Mouse (Mus musculus) neural tube, embryonic 13.5 days (tissue): ENCODE results near the gene Imp3. TPM values are rescaled to one million over a fixed set of nuclear protein-coding genes. Genes with fewer than 3 reads are reported as not detected.
"Not testable (repeated sequence)": the region's sequence is repeated elsewhere in the genome, so short reads cannot be mapped to it uniquely, and the experiment has no call there.

Source experiments
- ATAC-seq: fragments of 200-750 bp; cut with Nextera tagmentation; 2 replicates; pipeline ENCODE4 v1.8.0; 2017; ENCODE audit warnings: low read depth, mild to moderate bottlenecking, moderate TSS enrichment, moderate library complexity
- H3K27ac ChIP-seq: fragments of 300-500 bp; sonication (generic); replicated peaks from 2 replicates; pipeline ENCODE4 v1.5.1; 2015; ENCODE audit warnings: moderate library complexity, mild to moderate bottlenecking, inconsistent platforms
- H3K27me3 ChIP-seq: fragments of 300-500 bp; sonication (generic); 2 replicates; pipeline ENCODE4 v1.6.1; 2015; ENCODE audit warnings: mild to moderate bottlenecking, inconsistent platforms
- H3K36me3 ChIP-seq: fragments of 300-500 bp; sonication (generic); 2 replicates; pipeline ENCODE4 v1.6.1; 2015; ENCODE audit warnings: mild to moderate bottlenecking, inconsistent platforms
- H3K4me1 ChIP-seq: fragments of 300-500 bp; sonication (generic); replicated peaks from 2 replicates; pipeline ENCODE4 v1.6.1; 2015; ENCODE audit warnings: inconsistent platforms
- H3K4me2 ChIP-seq: fragments of 300-500 bp; sonication (generic); 2 replicates; pipeline ENCODE4 v1.6.1; 2015; ENCODE audit warnings: inconsistent platforms, mild to moderate bottlenecking, moderate library complexity
- H3K4me3 ChIP-seq: fragments of 300-500 bp; sonication (generic); 2 replicates; pipeline ENCODE4 v1.5.1; 2015; ENCODE audit warnings: mild to moderate bottlenecking, inconsistent platforms
- H3K9ac ChIP-seq: fragments of 300-500 bp; sonication (generic); 2 replicates; pipeline ENCODE4 v1.6.1; 2015; ENCODE audit warnings: moderate library complexity, mild to moderate bottlenecking, inconsistent platforms
- H3K9me3 ChIP-seq: fragments of 300-500 bp; sonication (generic); 2 replicates; pipeline ENCODE4 v1.6.1; 2016; ENCODE audit warnings: inconsistent platforms
- WGBS: fragments of 180-500 bp; shearing (Covaris S2); methylation state at CpG from one replicate; pipeline ENCODE4 v1.1.7; 2015; 5-methylcytosine and 5-hydroxymethylcytosine counted together
- polyA plus RNA-seq: library from polyadenylated mRNA; unstranded; fragments of >200 nt; fragmentation: Nextera tagmentation; extraction: Ambion mirVana; gene quantifications from 2 replicates; pipeline ENCODE4 v1.2.1, GENCODE M21; 2015

Imp3 gene
- polyA plus RNA-seq, 1 experiment from 2014 or later, result 85.5 TPM

DNA sequence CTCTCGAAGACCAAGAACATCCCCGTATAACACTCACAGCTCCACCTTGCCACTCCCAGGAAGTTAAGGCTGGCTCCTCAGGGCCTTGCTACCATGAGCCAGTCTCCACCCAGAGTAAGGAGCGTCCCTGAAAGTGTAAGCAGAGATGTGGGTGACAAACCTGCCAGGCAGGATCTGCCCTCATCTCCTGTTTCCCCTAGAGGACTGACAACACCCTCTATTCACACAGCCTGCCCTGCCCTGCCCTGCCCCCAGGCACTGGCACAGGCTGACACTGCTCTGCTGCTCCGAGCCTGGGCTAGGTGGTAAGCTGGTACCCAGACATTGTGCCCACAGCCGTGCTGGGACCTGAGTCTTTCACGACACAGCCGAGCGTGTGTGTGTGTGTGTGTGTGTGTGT is 36.1 kb upstream of the Imp3 start:
- H3K36me3 ChIP-seq, result no peaks in the 10 kb centered on the region
- H3K27me3 ChIP-seq, result no peaks in the 10 kb centered on the region
- WGBS, result 76% methylated on average over 8 of the region's 8 CpGs
- no peak overlapping the region for H3K27ac ChIP-seq
- H3K4me3 ChIP-seq, result no peak overlapping the region
- no peak for ATAC-seq
- no peak overlapping the region for H3K9ac ChIP-seq
- 0 out of 2 replicates have a peak, but pooled peaks cover 4% of the 10 kb centered on the region for H3K4me1 ChIP-seq
- no peak overlapping the region for H3K4me2 ChIP-seq
- no peaks in the 10 kb centered on the region for H3K9me3 ChIP-seq

DNA sequence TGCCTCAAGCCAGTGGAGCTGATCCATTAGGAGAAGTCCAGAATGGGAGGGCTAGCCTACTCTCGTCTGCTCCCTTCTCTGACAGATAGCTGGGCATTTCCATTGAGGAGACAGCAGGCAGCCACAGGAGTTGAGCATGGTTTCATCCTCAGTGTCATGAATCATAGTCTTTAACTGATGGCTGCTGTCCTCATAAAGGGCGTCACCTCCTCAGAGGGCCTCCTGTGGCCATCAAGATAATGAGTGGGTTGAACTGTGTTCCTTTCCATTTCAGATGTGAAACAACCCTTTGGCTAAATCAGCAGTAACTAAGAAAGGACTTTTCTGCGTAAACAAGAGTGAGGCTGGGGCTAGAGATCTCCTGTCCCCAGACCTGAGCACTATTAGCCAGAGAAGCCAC is 33.6 kb upstream of the Imp3 start:
- no peak overlapping the region for H3K4me2 ChIP-seq
- no peak overlapping the region for H3K4me3 ChIP-seq
- H3K27ac ChIP-seq, result no peak overlapping the region
- H3K36me3 ChIP-seq, result no peaks in the 10 kb centered on the region
- H3K9me3 ChIP-seq, result no peaks in the 10 kb centered on the region
- H3K9ac ChIP-seq, result no peak overlapping the region
- no peak for ATAC-seq
- no peaks in the 10 kb centered on the region for H3K27me3 ChIP-seq
- H3K4me1 ChIP-seq, result 0 out of 2 replicates have a peak, but pooled peaks cover 4% of the 10 kb centered on the region
- WGBS, result 84% methylated on average over 3 of the region's 3 CpGs

DNA sequence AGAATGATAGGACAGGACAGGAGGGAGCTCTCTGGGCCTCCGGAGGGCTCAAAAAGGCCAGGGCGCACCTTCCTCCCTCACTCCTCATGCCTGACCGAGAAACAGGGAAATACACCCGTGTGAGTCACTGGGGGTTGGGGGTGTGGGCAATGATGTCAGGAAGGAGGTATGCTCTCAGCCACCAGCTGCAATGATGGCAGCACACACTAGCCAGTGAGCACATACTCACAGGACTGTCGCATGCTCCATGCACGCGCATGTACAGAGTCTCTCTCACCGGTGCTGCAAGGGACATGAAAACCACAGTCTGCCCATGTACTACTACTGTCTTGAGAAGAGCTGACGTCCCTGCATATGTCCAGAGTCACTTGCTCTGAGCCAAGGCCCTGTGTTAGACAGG is 29.7 kb upstream of the Imp3 start:
- no peak for ATAC-seq
- no peak overlapping the region for H3K9ac ChIP-seq
- H3K4me1 ChIP-seq, result no peaks in the 10 kb centered on the region
- no peak overlapping the region for H3K4me2 ChIP-seq
- no peaks in the 10 kb centered on the region for H3K9me3 ChIP-seq
- H3K27ac ChIP-seq, result no peak overlapping the region
- H3K36me3 ChIP-seq, result no peaks in the 10 kb centered on the region
- peaks cover 4% of the 10 kb centered on the region; the same call in 1 of the 2 replicates for H3K27me3 ChIP-seq
- H3K4me3 ChIP-seq, result no peak overlapping the region
- 84% methylated on average over 9 of the region's 9 CpGs for WGBS

DNA sequence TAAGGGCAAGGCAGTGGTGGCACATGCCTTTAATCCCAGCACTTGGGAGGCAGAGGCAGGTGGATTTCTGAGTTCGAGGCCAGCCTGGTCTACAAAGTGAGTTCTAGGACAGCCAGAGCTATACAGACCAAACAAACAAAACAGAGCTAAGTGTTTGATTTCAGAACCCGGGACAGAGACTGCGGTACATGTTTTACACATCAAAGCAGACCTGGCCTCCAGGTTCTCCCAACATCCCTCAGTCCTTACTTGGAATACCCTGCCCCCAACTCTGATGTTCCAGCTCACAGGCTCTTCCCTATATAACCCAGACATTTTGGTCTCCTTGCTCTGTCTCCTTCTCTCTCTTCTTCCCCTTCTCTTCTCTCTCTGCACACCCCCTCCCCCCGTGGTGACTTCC is 27.3 kb upstream of the Imp3 start:
- not testable (repeated sequence) for ATAC-seq, H3K36me3 ChIP-seq, H3K4me2 ChIP-seq, H3K27ac ChIP-seq, H3K4me1 ChIP-seq, H3K9me3 ChIP-seq, H3K4me3 ChIP-seq, H3K27me3 ChIP-seq, H3K9ac ChIP-seq
- WGBS, result 58% methylated on average over 4 of the region's 4 CpGs

GRCm38 (mm10) chr9:56911017-56911416 is 26.3 kb upstream of the Imp3 start:
- H3K9ac ChIP-seq, result no peak overlapping the region
- H3K4me2 ChIP-seq, result no peak overlapping the region
- peaks cover 4% of the 10 kb centered on the region; the same call in 1 of the 2 replicates for H3K27me3 ChIP-seq
- no peaks in the 10 kb centered on the region for H3K36me3 ChIP-seq
- no peak overlapping the region for H3K27ac ChIP-seq
- no peak for ATAC-seq
- 82% methylated on average over 1 of the region's 1 CpGs for WGBS
- H3K9me3 ChIP-seq, result no peaks in the 10 kb centered on the region
- no peak overlapping the region for H3K4me3 ChIP-seq
- H3K4me1 ChIP-seq, result no peaks in the 10 kb centered on the region

DNA sequence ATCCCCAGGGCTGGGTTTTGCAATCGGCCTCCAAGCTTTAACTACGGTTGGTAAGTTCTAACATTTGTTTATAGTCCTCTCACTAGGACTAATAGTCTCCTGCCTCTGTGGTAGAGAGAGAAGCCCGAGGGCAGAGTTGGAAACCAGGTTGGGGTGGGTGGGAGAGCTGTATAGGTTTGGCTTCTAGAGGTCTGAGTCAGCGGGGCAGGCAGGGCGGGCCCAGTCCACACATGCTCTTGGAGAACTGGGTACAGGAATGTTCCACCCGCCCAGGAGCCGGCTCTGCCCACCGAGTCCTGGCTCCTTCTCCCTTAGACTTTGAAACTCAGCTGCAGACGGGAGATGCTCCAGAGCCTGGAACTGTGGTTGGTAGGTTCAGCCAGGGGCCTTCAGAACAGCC is 23.3 kb upstream of the Imp3 start:
- Histone ChIP-seq H3K9ac (no peak overlapping the region), H3K9me3 (no peaks in the 10 kb centered on the region), H3K36me3 (0 out of 2 replicates have a peak, but pooled peaks cover 11% of the 10 kb centered on the region), H3K4me3 (no peak overlapping the region), H3K27me3 (peaks cover 4% of the 10 kb centered on the region; the same call in 1 of the 2 replicates), H3K4me2 (no peak overlapping the region), H3K4me1 (no peaks in the 10 kb centered on the region), H3K27ac (no peak overlapping the region)
- WGBS, result 90% methylated on average over 9 of the region's 9 CpGs
- no peak for ATAC-seq

DNA sequence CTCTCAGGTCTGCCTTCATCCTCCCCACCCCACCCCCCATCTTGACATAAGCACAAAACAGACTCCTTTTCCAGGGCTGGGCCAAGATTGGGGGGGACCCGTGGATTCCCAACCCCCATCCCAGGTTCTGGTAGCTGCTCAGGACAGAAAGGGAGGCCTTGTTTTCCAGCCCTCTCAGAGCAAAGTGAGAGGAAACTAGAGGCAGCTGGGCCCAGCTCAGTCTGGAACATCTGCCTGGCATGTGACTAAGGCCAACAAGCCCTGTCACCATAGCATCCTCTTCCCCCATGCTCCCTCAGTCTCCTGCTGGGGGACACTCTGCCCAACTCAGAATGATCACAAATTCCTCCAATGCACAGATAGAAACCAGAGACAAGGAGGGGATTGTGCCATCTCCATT is 22.2 kb upstream of the Imp3 start:
- Histone ChIP-seq H3K9me3 (no peaks in the 10 kb centered on the region), H3K9ac (no peak overlapping the region), H3K27me3 (no peaks in the 10 kb centered on the region), H3K36me3 (0 out of 2 replicates have a peak, but pooled peaks cover 11% of the 10 kb centered on the region), H3K27ac (no peak overlapping the region), H3K4me2 (no peak overlapping the region), H3K4me3 (no peak overlapping the region), H3K4me1 (no peaks in the 10 kb centered on the region)
- WGBS, result 100% methylated on average over 1 of the region's 1 CpGs
- ATAC-seq, result no peak

DNA sequence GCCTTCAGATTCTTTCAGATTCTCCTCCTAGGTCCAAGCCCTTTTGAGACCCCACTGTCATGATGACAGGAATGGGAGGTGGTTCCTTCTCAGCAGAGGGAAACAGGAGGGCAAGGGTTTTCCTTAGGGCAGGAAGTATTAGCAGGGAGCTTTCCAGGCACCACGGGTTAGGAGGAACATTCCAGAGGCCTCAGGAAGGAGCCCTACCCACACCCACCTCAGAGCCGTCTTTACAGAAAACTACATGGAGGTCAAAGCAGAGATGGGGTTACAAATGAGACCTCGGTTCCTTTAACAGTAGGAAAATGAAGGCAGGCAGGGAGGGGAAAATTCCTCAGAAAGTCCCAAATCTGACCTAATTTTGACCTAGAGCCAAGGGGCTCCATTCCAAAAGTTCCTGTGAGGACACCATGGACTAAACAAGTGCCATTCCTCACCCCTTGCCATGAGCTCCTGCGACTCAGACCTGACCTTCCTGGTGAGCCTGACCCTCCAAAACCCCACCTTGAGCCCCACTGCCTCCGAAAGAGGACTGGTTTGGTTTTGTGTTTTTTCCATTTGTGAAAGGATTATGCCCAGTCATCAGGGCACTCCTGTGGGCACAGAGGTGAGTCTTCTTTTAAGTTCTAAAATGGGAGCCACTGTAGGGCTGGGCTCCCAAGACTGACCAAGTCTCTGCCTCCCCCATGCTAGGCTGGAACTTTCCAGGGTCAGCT is 21.4 kb upstream of the Imp3 start:
- WGBS, result 83% methylated on average over 5 of the region's 5 CpGs
- no peak overlapping the region for H3K9ac ChIP-seq

GRCm38 (mm10) chr9:56917131-56917530 is 20.1 kb upstream of the Imp3 start:
- ATAC-seq, result no peak
- Histone ChIP-seq H3K9me3 (no peaks in the 10 kb centered on the region; the same call in 1 of the 2 replicates), H3K27me3 (no peaks in the 10 kb centered on the region), H3K4me3 (no peak overlapping the region), H3K36me3 (peaks cover 19% of the 10 kb centered on the region; the same call in 1 of the 2 replicates), H3K4me2 (no peak overlapping the region), H3K9ac (no peak overlapping the region), H3K4me1 (no peaks in the 10 kb centered on the region), H3K27ac (no peak overlapping the region)
- 81% methylated on average over 2 of the region's 2 CpGs for WGBS

More for the DNA sequence above, 21.4 kb upstream of the Imp3 start:
- Histone ChIP-seq H3K4me3 (no peak overlapping the region), H3K9me3 (no peaks in the 10 kb centered on the region), H3K27ac (no peak overlapping the region), H3K36me3 (0 out of 2 replicates have a peak, but pooled peaks cover 11% of the 10 kb centered on the region), H3K27me3 (no peaks in the 10 kb centered on the region), H3K4me2 (no peak overlapping the region), H3K4me1 (no peaks in the 10 kb centered on the region)
- ATAC-seq, result no peak

GRCm38 (mm10) chr9:56918466-56918865 is 18.8 kb upstream of the Imp3 start:
- Histone ChIP-seq H3K4me2 (no peak overlapping the region), H3K36me3 (peaks cover 21% of the 10 kb centered on the region; the same call in 1 of the 2 replicates), H3K27me3 (no peaks in the 10 kb centered on the region), H3K9ac (no peak overlapping the region), H3K27ac (no peak overlapping the region), H3K4me3 (no peak overlapping the region), H3K4me1 (peaks cover 5% of the 10 kb centered on the region), H3K9me3 (no peaks in the 10 kb centered on the region; the same call in 1 of the 2 replicates)
- ATAC-seq, result no peak
- whole genome bisulfite sequencing, result 97% methylated on average over 13 of the region's 13 CpGs

- ATAC-seq, result no peak
- peaks cover 46% of the 10 kb centered on the region for H3K4me1 ChIP-seq
- no peaks in the 10 kb centered on the region; the same call in 1 of the 2 replicates for H3K9me3 ChIP-seq
- H3K9ac ChIP-seq, result no peak overlapping the region
- 96% methylated on average over 4 of the region's 4 CpGs for WGBS
- H3K36me3 ChIP-seq, result peaks cover 18% of the 10 kb centered on the region; the same call in 1 of the 2 replicates
- H3K4me3 ChIP-seq, result no peak overlapping the region
- H3K27ac ChIP-seq, result no peak overlapping the region
- H3K4me2 ChIP-seq, result peak overlapping the region; percentile 85; the same call in 1 of the 2 replicates
- no peaks in the 10 kb centered on the region for H3K27me3 ChIP-seq
These were observed 14.5 kb upstream of the Imp3 start for GRCm38 (mm10) chr9:56922746-56923145.

DNA sequence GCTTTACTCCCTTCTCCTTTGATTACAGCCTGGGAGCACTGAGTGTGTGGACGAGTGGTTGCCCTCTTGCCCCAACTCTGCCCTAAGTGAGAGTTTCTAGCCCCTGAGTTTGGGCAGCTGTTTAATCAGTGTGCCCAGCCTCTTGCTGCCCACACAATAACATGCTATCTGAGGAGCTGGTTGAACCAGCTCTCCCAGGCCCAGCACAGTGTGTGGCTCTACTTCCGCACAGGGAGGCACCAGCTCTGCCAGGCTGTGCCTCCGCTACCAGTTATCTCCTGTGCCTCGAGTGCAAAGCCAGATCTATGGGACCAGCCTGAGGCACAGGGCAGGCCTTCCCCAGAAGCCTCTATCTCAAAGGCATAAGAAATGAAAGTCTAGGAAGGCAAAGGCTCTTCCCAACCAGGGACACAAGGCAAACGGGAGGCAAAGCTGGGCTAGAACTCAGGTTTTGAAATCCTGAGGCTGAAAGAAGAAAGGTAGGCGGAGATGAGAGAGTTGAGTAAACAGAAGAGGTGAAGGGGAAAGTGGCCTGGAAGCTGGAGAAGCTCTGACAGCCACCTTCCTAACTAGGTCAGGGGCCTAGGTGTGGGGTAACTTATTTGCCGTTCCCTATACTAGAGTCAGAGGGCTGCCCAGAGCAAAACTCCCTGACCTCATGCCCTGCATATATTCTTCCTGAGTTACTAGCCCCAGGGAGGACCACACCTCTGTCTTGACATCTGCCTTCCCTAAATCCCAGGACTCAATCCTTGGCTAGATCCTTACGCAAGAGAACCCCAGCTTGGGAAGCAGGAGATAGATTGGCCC is 13.2 kb upstream of the Imp3 start:
- Histone ChIP-seq H3K9ac (peak overlapping the region; percentile 49), H3K27ac (no peak overlapping the region), H3K4me2 (peak overlapping the region; percentile 85), H3K36me3 (peaks cover 10% of the 10 kb centered on the region; the same call in 1 of the 2 replicates), H3K4me1 (peaks cover 55% of the 10 kb centered on the region), H3K4me3 (peak overlapping the region; percentile 13), H3K9me3 (no peaks in the 10 kb centered on the region; the same call in 1 of the 2 replicates), H3K27me3 (peaks cover 6% of the 10 kb centered on the region; the same call in 1 of the 2 replicates)
- ATAC-seq, result no peak
- WGBS, result 74% methylated on average over 8 of the region's 8 CpGs
